Mouse (Mus musculus): ENCODE results near the gene Dmrt3.

GRCm38 (mm10) chr19:25574431-25574830 lies 35.7 kb upstream of the Dmrt3 start:
- TF ChIP-seq CTCF (IDR thresholded peaks at IDR 0.05; ENCODE audit: low read depth) (no peak), EP300 (IDR thresholded peaks at IDR 0.05; ENCODE audit: low read depth) (no peak)

Data from liver, postnatal 0 days (tissue).